Comparison of ENCODE assay signal across 28 mouse cellular contexts in the genomic region with DNA sequence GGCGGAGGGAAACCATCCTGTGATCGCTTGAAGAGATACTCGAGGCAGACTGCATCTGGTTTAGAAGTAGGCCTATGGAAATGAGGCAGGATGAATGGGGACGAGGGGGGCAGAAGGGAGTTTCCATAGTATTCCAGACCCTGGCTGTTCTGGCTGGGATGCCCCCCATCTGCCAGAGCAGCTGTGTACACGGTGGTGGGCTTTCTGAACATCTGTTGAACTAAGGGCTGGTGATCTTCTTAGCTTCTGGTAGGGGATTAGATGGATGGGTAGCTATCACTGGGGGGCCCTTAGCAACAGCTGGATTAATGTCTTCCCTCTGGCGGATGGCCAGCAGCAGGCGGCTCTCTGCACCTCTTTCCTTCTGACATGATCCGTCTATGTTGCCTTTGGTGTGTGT.
DNase-seq lines count a peak whose midpoint lies in the region; ATAC-seq and TF ChIP-seq lines count a peak whose summit lies in the region.
"Had no signal": no experiment of that assay in that cellular context is flagged by ENCODE, and none has a peak within 500 bp of the region (broad histone marks: within the 10 kb centered on the region; RNA-seq: fewer than 3 reads in every experiment).

No protein-coding gene starts in this region.

- H3K4me2 ChIP-seq in forebrain, postnatal 0 days (ENCODE audit: low read depth): no peak overlapping the region
- no peak overlapping the region for H3K4me2 ChIP-seq in forebrain, embryonic 15.5 days (replicated peaks)
- H3K4me2 ChIP-seq in lung, embryonic 14.5 days: no peak overlapping the region
- H3K4me2 ChIP-seq in stomach, embryonic 14.5 days (replicated peaks; ENCODE audit: low read depth, low read length): no peak overlapping the region
- H3K4me2 ChIP-seq in stomach, postnatal 0 days (replicated peaks; ENCODE audit: low read depth): no peak overlapping the region
- H3K4me2 ChIP-seq: embryonic facial prominence, embryonic 15.5 days; heart, embryonic 15.5 days; liver, embryonic 12.5 days had no signal

- H3K4me1 ChIP-seq in forebrain, postnatal 0 days (ENCODE audit: insufficient read depth): no peaks in the 10 kb centered on the region
- H3K4me1 ChIP-seq in forebrain, embryonic 15.5 days: 0 out of 2 replicates have a peak, but pooled peaks cover 9% of the 10 kb centered on the region
- peaks cover 17% of the 10 kb centered on the region for H3K4me1 ChIP-seq in lung, embryonic 14.5 days (ENCODE audit: insufficient read depth)
- H3K4me1 ChIP-seq in stomach, embryonic 14.5 days (ENCODE audit: control insufficient read depth, insufficient read depth, low read length): no peaks in the 10 kb centered on the region
- H3K4me1 ChIP-seq in stomach, postnatal 0 days (replicated peaks; ENCODE audit: control insufficient read depth, insufficient read depth): no peaks in the 10 kb centered on the region
- H3K4me1 ChIP-seq in olfactory bulb, adult 2 months (ENCODE audit: control insufficient read depth, insufficient read depth, low read length): peaks cover 67% of the 10 kb centered on the region
- H3K4me1 ChIP-seq: embryonic facial prominence, embryonic 15.5 days; heart, embryonic 15.5 days; liver, embryonic 12.5 days had no signal

- H3K9ac ChIP-seq in forebrain, postnatal 0 days: no peak overlapping the region
- H3K9ac ChIP-seq in forebrain, embryonic 15.5 days (replicated peaks): no peak overlapping the region
- no peak overlapping the region for H3K9ac ChIP-seq in lung, embryonic 14.5 days
- H3K9ac ChIP-seq in stomach, embryonic 14.5 days (replicated peaks; ENCODE audit: low read depth, low read length): no peak overlapping the region
- no peak overlapping the region for H3K9ac ChIP-seq in stomach, postnatal 0 days (ENCODE audit: low read length)
- H3K9ac ChIP-seq: embryonic facial prominence, embryonic 15.5 days; heart, embryonic 15.5 days; liver, embryonic 12.5 days; liver, postnatal 0 days had no signal

- no peak overlapping the region for H3K4me3 ChIP-seq in forebrain, postnatal 0 days (ENCODE audit: low read depth, low read length)
- no peak overlapping the region for H3K4me3 ChIP-seq in forebrain, embryonic 15.5 days
- no peak overlapping the region for H3K4me3 ChIP-seq in lung, embryonic 14.5 days (ENCODE audit: low read depth, low read length)
- H3K4me3 ChIP-seq in stomach, embryonic 14.5 days (ENCODE audit: low read depth, low read length): no peak overlapping the region
- H3K4me3 ChIP-seq in stomach, postnatal 0 days (ENCODE audit: low read depth, low read length): no peak overlapping the region
- no peak overlapping the region for H3K4me3 ChIP-seq in olfactory bulb, adult 2 months (ENCODE audit: insufficient read depth, low read depth, low read length)
- H3K4me3 ChIP-seq: embryonic facial prominence, embryonic 10.5 days; embryonic facial prominence, embryonic 15.5 days; heart, embryonic 10.5 days; heart, embryonic 15.5 days; liver, embryonic 12.5 days had no signal

- ATAC-seq in forebrain, postnatal 0 days: peak; percentile 36; the same call in 1 of the 2 replicates
- ATAC-seq in forebrain, embryonic 15.5 days (replicated peaks): no peak
- ATAC-seq in lung, embryonic 14.5 days (ENCODE audit: insufficient read depth): peak; percentile 57; the same call in 1 of the 2 replicates
- peak; percentile 40; the same call in 1 of the 2 replicates for ATAC-seq in stomach, embryonic 14.5 days (ENCODE audit: insufficient number of reproducible peaks, insufficient read depth, low FRiP score, low read depth)
- no peak for ATAC-seq in stomach, postnatal 0 days (ENCODE audit: low FRiP score, low TSS enrichment)
- ATAC-seq: intestine, embryonic 16.5 days; liver, embryonic 12.5 days; liver, postnatal 0 days; lung, postnatal 0 days had no signal

- no peak for TF ChIP-seq EP300 in stomach, postnatal 0 days (optimal IDR thresholded peaks at IDR 0.05)

- H3K36me3 ChIP-seq in forebrain, postnatal 0 days (ENCODE audit: insufficient read depth): no peaks in the 10 kb centered on the region
- H3K36me3 ChIP-seq in forebrain, embryonic 15.5 days: no peaks in the 10 kb centered on the region
- H3K36me3 ChIP-seq in lung, embryonic 14.5 days (ENCODE audit: insufficient read depth): no peaks in the 10 kb centered on the region
- H3K36me3 ChIP-seq in stomach, embryonic 14.5 days (ENCODE audit: control insufficient read depth, insufficient read depth, low read length): no peaks in the 10 kb centered on the region
- no peaks in the 10 kb centered on the region for H3K36me3 ChIP-seq in stomach, postnatal 0 days (ENCODE audit: control insufficient read depth, insufficient read depth, low read length)
- H3K36me3 ChIP-seq: embryonic facial prominence, embryonic 10.5 days; embryonic facial prominence, embryonic 15.5 days; heart, embryonic 10.5 days; heart, embryonic 15.5 days; liver, embryonic 12.5 days had no signal

- no peak for TF ChIP-seq CTCF in forebrain, postnatal 0 days (IDR thresholded peaks at IDR 0.05; ENCODE audit: low read depth)
- no peak for TF ChIP-seq CTCF in lung, embryonic 14.5 days (IDR thresholded peaks at IDR 0.05; ENCODE audit: low read depth)
- TF ChIP-seq CTCF in stomach, postnatal 0 days (IDR thresholded peaks at IDR 0.05; ENCODE audit: low read depth): no peak
- TF ChIP-seq CTCF in olfactory bulb, adult 2 months (IDR thresholded peaks at IDR 0.05; ENCODE audit: insufficient read depth, low read depth, low read length): no peak

- TF ChIP-seq POLR2A in olfactory bulb, adult 2 months (IDR thresholded peaks at IDR 0.05; ENCODE audit: insufficient read depth, low read depth, low read length): no peak

- H3K27ac ChIP-seq in forebrain, postnatal 0 days (ENCODE audit: low read depth, low read length): no peak overlapping the region
- H3K27ac ChIP-seq in forebrain, embryonic 15.5 days (replicated peaks): no peak overlapping the region
- no peak overlapping the region for H3K27ac ChIP-seq in lung, embryonic 14.5 days (ENCODE audit: low read depth)
- no peak overlapping the region for H3K27ac ChIP-seq in stomach, embryonic 14.5 days (ENCODE audit: low read length)
- H3K27ac ChIP-seq in stomach, postnatal 0 days (replicated peaks): no peak overlapping the region
- peak overlapping the region; percentile 67 for H3K27ac ChIP-seq in olfactory bulb, adult 2 months (ENCODE audit: insufficient read depth, low read depth, low read length)
- H3K27ac ChIP-seq: embryonic facial prominence, embryonic 10.5 days; embryonic facial prominence, embryonic 15.5 days; heart, embryonic 10.5 days; heart, embryonic 15.5 days; liver, embryonic 12.5 days; macrophage had no signal

- intact Hi-C loops in heart, postnatal 14 days (cut with DNase I): no loop called here

- H3K9me3 ChIP-seq in forebrain, postnatal 0 days (ENCODE audit: low read length): no peaks in the 10 kb centered on the region
- H3K9me3 ChIP-seq in forebrain, embryonic 15.5 days: no peaks in the 10 kb centered on the region
- no peaks in the 10 kb centered on the region for H3K9me3 ChIP-seq in lung, embryonic 14.5 days (ENCODE audit: low read depth, low read length)
- H3K9me3 ChIP-seq in stomach, embryonic 14.5 days (ENCODE audit: control insufficient read depth, low read depth, low read length): no peaks in the 10 kb centered on the region
- H3K9me3 ChIP-seq in stomach, postnatal 0 days (ENCODE audit: control insufficient read depth, low read length): no peaks in the 10 kb centered on the region
- H3K9me3 ChIP-seq: embryonic facial prominence, embryonic 10.5 days; embryonic facial prominence, embryonic 15.5 days; heart, embryonic 10.5 days; heart, embryonic 15.5 days had no signal

- no peak for DNase-seq in forebrain, postnatal 0 days
- DNase-seq in lung, embryonic 14.5 days: peak; percentile 45
- no peak for DNase-seq in lung, postnatal 14 days
- DNase-seq in stomach, postnatal 0 days (ENCODE audit: low spot score): no peak
- no peak for DNase-seq in heart, postnatal 14 days
- DNase-seq: adrenal gland, postnatal 25 days; B cell, adult 2 months; cerebellum, adult 2 months; cerebellum, postnatal 25 days; gastrocnemius, postnatal 25 days; heart, adult 11 months; heart, postnatal 36 days; kidney, adult 9 months; kidney, postnatal 10 days; layer of hippocampus, postnatal 36 days; left cerebral cortex, postnatal 4 days; liver, postnatal 0 days had no signal

- WGBS in forebrain, postnatal 0 days: 53% methylated on average over 8 of the region's 8 CpGs
- 52% methylated on average over 8 of the region's 8 CpGs for WGBS in forebrain, embryonic 15.5 days
- WGBS in lung, embryonic 14.5 days: 44% methylated on average over 8 of the region's 8 CpGs
- WGBS in stomach, embryonic 14.5 days: 40% methylated on average over 8 of the region's 8 CpGs
- WGBS in stomach, postnatal 0 days: 45% methylated on average over 8 of the region's 8 CpGs
- WGBS in olfactory bulb, adult 2 months: 58% methylated on average over 8 of the region's 8 CpGs

- no peaks in the 10 kb centered on the region for H3K27me3 ChIP-seq in forebrain, postnatal 0 days (ENCODE audit: insufficient read depth, low read length)
- H3K27me3 ChIP-seq in forebrain, embryonic 15.5 days: no peaks in the 10 kb centered on the region
- H3K27me3 ChIP-seq in lung, embryonic 14.5 days (ENCODE audit: insufficient read depth, low read length): no peaks in the 10 kb centered on the region
- H3K27me3 ChIP-seq in stomach, embryonic 14.5 days (ENCODE audit: control insufficient read depth, insufficient read depth, low read length): no peaks in the 10 kb centered on the region
- no peaks in the 10 kb centered on the region for H3K27me3 ChIP-seq in stomach, postnatal 0 days (ENCODE audit: control insufficient read depth, insufficient read depth, low read length)
- H3K27me3 ChIP-seq: embryonic facial prominence, embryonic 15.5 days; heart, embryonic 15.5 days had no signal

Comparison
In these comparisons a context has a peak if more than half of its experiments do, and no peak if none do; other contexts are left out.
1. ATAC-seq: peak in forebrain, postnatal 0 days (single experiment), lung, embryonic 14.5 days (single experiment) and stomach, embryonic 14.5 days (single experiment); none in forebrain, embryonic 15.5 days (single experiment) and stomach, postnatal 0 days (single experiment).